Mouse (Mus musculus): ENCODE measurements around the gene Vrk2.

The Vrk2 gene

GRCm38 (mm10) chr11:26593061-26594059 is at the start of gene Vrk2, which contains the start of gene Gm6899:
Gene Vrk2 (minus strand): TSS chr11:26593999.
Gene Gm6899 (plus strand): TSS chr11:26593241.
- DNase-seq (ENCODE audit: low spot score), result peak; percentile 83

GRCm38 (mm10) chr11:26642141-26642540 is 48.3 kb upstream of the Vrk2 start:
- DNase-seq (ENCODE audit: low spot score), result no peak

- DNase-seq (ENCODE audit: low spot score), result peak; percentile 54
Observed at GRCm38 (mm10) chr11:26640314-26640785, 46.6 kb upstream of the Vrk2 start.

GRCm38 (mm10) chr11:26636239-26636638 is 42.4 kb upstream of the Vrk2 start:
- DNase-seq (ENCODE audit: low spot score), result no peak

- DNase-seq (ENCODE audit: low spot score), result no peak
Observed at GRCm38 (mm10) chr11:26622727-26623126, 28.9 kb upstream of the Vrk2 start.

GRCm38 (mm10) chr11:26618475-26619223 is 24.9 kb upstream of the Vrk2 start:
- no peak for DNase-seq (ENCODE audit: low spot score)

GRCm38 (mm10) chr11:26608795-26609194 is 15.0 kb upstream of the Vrk2 start:
- DNase-seq (ENCODE audit: low spot score), result no peak

GRCm38 (mm10) chr11:26604061-26604655 is 10.4 kb upstream of the Vrk2 start:
- DNase-seq (ENCODE audit: low spot score), result no peak

- no peak for DNase-seq (ENCODE audit: low spot score)
Observed at GRCm38 (mm10) chr11:26601571-26602175, 7.9 kb upstream of the Vrk2 start.

GRCm38 (mm10) chr11:26600692-26601091 is 6.9 kb upstream of the Vrk2 start:
- DNase-seq (ENCODE audit: low spot score), result no peak

- DNase-seq (ENCODE audit: low spot score), result no peak
Observed at GRCm38 (mm10) chr11:26598876-26599275, 5.1 kb upstream of the Vrk2 start.

- no peak for DNase-seq (ENCODE audit: low spot score)
Observed at GRCm38 (mm10) chr11:26597761-26598160, 4.0 kb upstream of the Vrk2 start.

- no peak for DNase-seq (ENCODE audit: low spot score)
Observed at GRCm38 (mm10) chr11:26597145-26597544, 3.3 kb upstream of the Vrk2 start.

GRCm38 (mm10) chr11:26596186-26596585 is 2.4 kb upstream of the Vrk2 start:
- DNase-seq (ENCODE audit: low spot score), result no peak

- no peak for DNase-seq (ENCODE audit: low spot score)
Observed at GRCm38 (mm10) chr11:26594487-26594886, 688 bp upstream of the Vrk2 start.

GRCm38 (mm10) chr11:26592395-26593053 is 1.3 kb downstream of the Vrk2 start:
- DNase-seq (ENCODE audit: low spot score), result no peak

- DNase-seq (ENCODE audit: low spot score), result no peak
Observed at GRCm38 (mm10) chr11:26587184-26587524, 6.6 kb downstream of the Vrk2 start.

GRCm38 (mm10) chr11:26586367-26587183 is 7.2 kb downstream of the Vrk2 start:
- no peak for DNase-seq (ENCODE audit: low spot score)

- DNase-seq (ENCODE audit: low spot score), result no peak
Observed at GRCm38 (mm10) chr11:26585409-26586366, 8.1 kb downstream of the Vrk2 start.

Data from lung, postnatal 25 days (tissue).